Mouse (Mus musculus): ENCODE data around the gene Mark4. TPM values are rescaled to one million over a fixed set of nuclear protein-coding genes. Genes with fewer than 3 reads are reported as not detected.

The Mark4 gene
- polyA plus RNA-seq, 1 experiment from 2014 or later, result 4.4 TPM

DNA sequence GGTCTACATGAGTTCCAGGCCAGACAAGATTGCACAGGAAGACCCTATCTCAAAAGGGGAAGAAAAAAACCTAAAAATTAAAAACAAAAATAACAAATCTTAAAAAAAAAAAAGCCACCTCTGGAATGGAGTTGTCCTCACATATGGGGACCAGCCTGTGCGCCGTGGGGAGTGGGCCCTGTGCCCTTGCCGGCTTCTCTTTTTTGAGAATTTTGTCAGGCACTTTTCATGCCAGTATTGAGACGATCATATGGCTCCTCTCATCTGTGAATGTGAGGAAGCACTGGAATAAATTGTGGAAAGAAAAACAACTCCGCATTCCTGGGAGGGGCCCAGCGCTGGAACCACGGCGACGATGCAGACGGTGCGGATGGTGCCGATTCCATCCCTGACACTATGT is 9.5 kb downstream of the Mark4 start:
- Histone ChIP-seq H3K4me1 (ENCODE audit: control insufficient read depth, insufficient read depth, low read length) (no peaks in the 10 kb centered on the region), H3K4me3 (ENCODE audit: low read length) (no peak overlapping the region), H3K4me2 (ENCODE audit: low read depth, low read length) (no peak overlapping the region), H3K9ac (ENCODE audit: low read depth, low read length) (no peak overlapping the region), H3K27me3 (replicated peaks; ENCODE audit: control insufficient read depth, insufficient read depth, low read length) (no peaks in the 10 kb centered on the region), H3K27ac (ENCODE audit: low read length) (no peak overlapping the region), H3K36me3 (ENCODE audit: control insufficient read depth, insufficient read depth, low read length) (peaks cover 16% of the 10 kb centered on the region; the same call in 1 of the 2 replicates), H3K9me3 (ENCODE audit: control insufficient read depth, low read length) (no peaks in the 10 kb centered on the region)
- no peak for ATAC-seq
- 92% methylated on average over 12 of the region's 12 CpGs for WGBS

DNA sequence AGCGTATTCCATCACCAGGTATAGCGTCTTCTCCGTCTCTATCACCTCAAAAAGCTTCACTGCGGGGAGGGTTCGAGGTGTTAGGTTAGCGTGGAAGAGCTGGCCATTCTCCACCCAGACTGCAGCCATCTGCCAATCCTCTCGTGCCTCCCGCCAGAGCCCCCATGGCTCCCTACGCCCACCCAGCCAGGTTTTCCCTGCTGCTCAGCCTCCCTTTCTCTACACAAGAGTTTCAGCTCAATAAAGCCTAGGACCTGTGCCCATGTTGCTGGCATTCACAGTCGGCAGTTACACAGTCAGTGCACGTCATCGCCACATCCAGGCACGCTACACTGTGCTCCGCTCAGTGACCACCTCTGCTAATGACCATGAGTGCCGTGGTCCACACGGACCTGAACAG is 10.9 kb downstream of the Mark4 start:
- no peak overlapping the region for H3K4me2 ChIP-seq (ENCODE audit: low read depth, low read length)
- no peaks in the 10 kb centered on the region for H3K27me3 ChIP-seq (replicated peaks; ENCODE audit: control insufficient read depth, insufficient read depth, low read length)
- no peak overlapping the region for H3K9ac ChIP-seq (ENCODE audit: low read depth, low read length)
- H3K4me3 ChIP-seq (ENCODE audit: low read length), result no peak overlapping the region
- H3K36me3 ChIP-seq (ENCODE audit: control insufficient read depth, insufficient read depth, low read length), result peaks cover 19% of the 10 kb centered on the region; the same call in 1 of the 2 replicates
- no peaks in the 10 kb centered on the region for H3K9me3 ChIP-seq (ENCODE audit: control insufficient read depth, low read length)
- H3K4me1 ChIP-seq (ENCODE audit: control insufficient read depth, insufficient read depth, low read length), result no peaks in the 10 kb centered on the region
- H3K27ac ChIP-seq (ENCODE audit: low read length), result no peak overlapping the region
- 95% methylated on average over 16 of the region's 16 CpGs for WGBS
- ATAC-seq, result no peak

DNA sequence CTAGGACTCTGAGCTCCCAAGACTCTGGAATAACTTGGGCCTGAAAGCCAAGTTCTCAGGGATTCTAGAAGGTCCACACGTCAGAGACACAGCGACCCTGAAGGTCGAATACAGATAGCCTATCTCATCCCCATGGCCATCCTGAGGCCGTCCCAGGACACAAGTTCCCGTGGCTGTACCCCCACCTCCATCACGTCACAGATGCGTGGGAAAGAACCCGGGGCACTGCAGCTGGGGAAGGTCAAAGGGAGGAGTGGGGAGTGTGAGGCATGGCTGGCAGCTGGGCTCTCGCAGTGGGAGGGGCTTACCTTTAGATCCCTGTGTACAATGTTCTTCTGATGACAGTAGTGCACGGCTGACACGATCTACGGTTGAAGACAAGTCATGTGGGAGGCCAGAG is 13.8 kb downstream of the Mark4 start:
- Histone ChIP-seq H3K9ac (ENCODE audit: low read depth, low read length) (no peak overlapping the region), H3K4me3 (ENCODE audit: low read length) (no peak overlapping the region), H3K9me3 (ENCODE audit: control insufficient read depth, low read length) (no peaks in the 10 kb centered on the region), H3K36me3 (ENCODE audit: control insufficient read depth, insufficient read depth, low read length) (peaks cover 9% of the 10 kb centered on the region; the same call in 1 of the 2 replicates), H3K4me2 (ENCODE audit: low read depth, low read length) (no peak overlapping the region), H3K27me3 (replicated peaks; ENCODE audit: control insufficient read depth, insufficient read depth, low read length) (no peaks in the 10 kb centered on the region), H3K4me1 (ENCODE audit: control insufficient read depth, insufficient read depth, low read length) (no peaks in the 10 kb centered on the region), H3K27ac (ENCODE audit: low read length) (no peak overlapping the region; the same call in 1 of the 2 replicates)
- WGBS, result 82% methylated on average over 12 of the region's 12 CpGs
- ATAC-seq, result 0 out of 2 replicates have a peak, but pooled peaks have one; percentile 19

DNA sequence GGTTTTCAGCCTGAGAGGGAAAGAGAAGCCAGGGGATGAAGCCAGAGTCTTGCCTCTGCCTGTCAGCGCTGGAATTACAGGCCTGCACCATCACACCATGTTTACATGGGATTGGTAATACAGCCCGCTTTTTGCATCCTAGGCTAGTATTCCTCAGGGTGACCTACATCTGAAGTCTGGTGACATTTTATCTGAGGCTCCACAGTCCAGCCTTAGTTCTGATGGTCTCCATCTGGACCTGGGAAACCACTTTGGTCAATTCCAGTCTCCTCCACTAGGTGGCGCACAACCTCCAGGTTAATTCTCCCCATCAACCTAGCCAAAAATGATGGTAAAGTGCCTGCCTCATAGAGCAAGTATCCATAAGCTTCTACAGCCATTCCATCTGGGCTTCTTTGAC is 15.3 kb downstream of the Mark4 start:
- Histone ChIP-seq H3K27me3 (replicated peaks; ENCODE audit: control insufficient read depth, insufficient read depth, low read length) (no peaks in the 10 kb centered on the region), H3K4me3 (ENCODE audit: low read length) (no peak overlapping the region), H3K36me3 (ENCODE audit: control insufficient read depth, insufficient read depth, low read length) (peaks cover 9% of the 10 kb centered on the region; the same call in 1 of the 2 replicates), H3K9ac (ENCODE audit: low read depth, low read length) (no peak overlapping the region), H3K9me3 (ENCODE audit: control insufficient read depth, low read length) (no peaks in the 10 kb centered on the region), H3K4me2 (ENCODE audit: low read depth, low read length) (no peak overlapping the region), H3K4me1 (ENCODE audit: control insufficient read depth, insufficient read depth, low read length) (no peaks in the 10 kb centered on the region), H3K27ac (ENCODE audit: low read length) (no peak overlapping the region)
- 35% methylated on average over 3 of the region's 3 CpGs for WGBS
- ATAC-seq, result peak; percentile 37; the same call in 1 of the 2 replicates

DNA sequence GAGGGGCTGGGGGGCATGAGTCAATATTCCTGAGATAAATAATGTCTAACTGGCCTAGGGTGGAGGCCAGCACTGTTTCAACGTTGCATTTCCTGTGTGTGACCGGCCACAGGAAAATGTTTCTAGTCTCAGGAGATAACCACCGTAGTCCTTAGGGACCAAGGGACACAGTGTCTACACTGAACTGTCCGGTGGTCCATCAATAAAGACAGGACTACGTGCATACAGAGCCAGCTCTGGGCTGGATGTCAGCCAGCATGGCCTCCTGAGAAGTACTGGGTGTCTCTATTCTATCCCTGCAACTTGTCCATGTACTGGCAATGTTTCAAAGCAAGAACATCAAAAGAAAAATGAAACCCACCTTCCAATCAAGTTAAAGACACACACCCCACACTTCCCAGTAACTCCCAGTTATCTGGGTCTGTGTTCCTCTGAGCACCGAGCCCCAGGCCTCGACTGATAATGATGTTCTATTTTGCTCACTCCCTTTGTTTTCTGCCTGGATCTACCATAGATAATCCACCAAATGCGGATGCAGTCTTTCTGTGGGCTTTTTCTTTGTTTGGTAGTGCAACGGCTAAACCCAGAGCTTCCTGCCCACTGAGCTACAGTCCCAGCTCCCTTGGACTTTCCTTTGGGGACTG is 17.1 kb downstream of the Mark4 start:
- Histone ChIP-seq H3K9ac (ENCODE audit: low read depth, low read length) (no peak overlapping the region), H3K4me2 (ENCODE audit: low read depth, low read length) (no peak overlapping the region), H3K36me3 (ENCODE audit: control insufficient read depth, insufficient read depth, low read length) (peaks cover 17% of the 10 kb centered on the region), H3K9me3 (ENCODE audit: control insufficient read depth, low read length) (no peaks in the 10 kb centered on the region), H3K27ac (ENCODE audit: low read length) (no peak overlapping the region), H3K4me1 (ENCODE audit: control insufficient read depth, insufficient read depth, low read length) (no peaks in the 10 kb centered on the region), H3K4me3 (ENCODE audit: low read length) (no peak overlapping the region), H3K27me3 (replicated peaks; ENCODE audit: control insufficient read depth, insufficient read depth, low read length) (no peaks in the 10 kb centered on the region)
- WGBS, result 81% methylated on average over 9 of the region's 9 CpGs
- no peak for ATAC-seq

DNA sequence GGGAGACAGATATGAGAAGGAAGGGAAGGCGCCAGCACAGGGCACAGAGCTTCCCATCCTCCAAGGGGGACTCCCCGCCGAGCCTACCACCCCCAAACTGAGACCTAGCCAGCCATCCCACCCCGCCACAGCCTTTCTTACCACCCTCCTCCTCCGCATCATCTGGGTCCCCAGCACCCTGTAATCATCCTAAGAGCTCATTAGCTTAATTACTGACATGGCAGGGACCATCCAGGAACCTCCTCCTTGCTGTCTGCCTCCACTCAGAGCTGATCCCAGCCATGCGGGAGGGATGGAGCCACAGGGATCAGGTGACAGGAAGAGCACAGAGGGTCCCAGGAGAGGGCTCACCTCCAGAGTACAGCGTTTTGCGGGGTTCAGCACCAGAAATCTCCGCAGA is 21.6 kb downstream of the Mark4 start:
- Histone ChIP-seq H3K4me3 (ENCODE audit: low read length) (no peak overlapping the region), H3K36me3 (ENCODE audit: control insufficient read depth, insufficient read depth, low read length) (peaks cover 29% of the 10 kb centered on the region)
- 82% methylated on average over 9 of the region's 9 CpGs for WGBS

DNA sequence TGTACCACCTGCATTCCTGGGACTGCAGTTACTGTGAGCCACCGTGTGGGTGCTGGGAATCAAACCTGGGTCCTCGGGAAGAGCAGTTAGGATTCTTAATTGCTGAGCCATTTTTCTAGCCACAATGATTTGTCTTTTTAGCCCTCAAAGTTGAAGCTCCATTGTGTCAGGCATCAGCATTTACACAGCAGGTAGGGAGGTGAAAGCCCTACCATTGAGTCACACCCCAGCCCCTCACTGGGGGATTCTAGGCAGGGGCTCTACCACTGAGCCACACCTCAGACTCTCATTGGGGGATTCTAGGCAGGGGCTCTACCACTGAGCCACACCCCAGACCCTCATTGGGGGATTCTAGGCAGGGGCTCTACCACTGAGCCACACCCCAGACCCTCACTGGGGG is 22.3 kb downstream of the Mark4 start:
- no peak for ATAC-seq
- WGBS, result 98% methylated on average over 2 of the region's 2 CpGs
- peaks cover 36% of the 10 kb centered on the region for H3K36me3 ChIP-seq (ENCODE audit: control insufficient read depth, insufficient read depth, low read length)

More for the DNA sequence above, 21.6 kb downstream of the Mark4 start:
- H3K9ac ChIP-seq (ENCODE audit: low read depth, low read length), result no peak overlapping the region
- no peak for ATAC-seq
- no peaks in the 10 kb centered on the region for H3K9me3 ChIP-seq (ENCODE audit: control insufficient read depth, low read length)
- H3K27ac ChIP-seq (ENCODE audit: low read length), result no peak overlapping the region
- H3K4me2 ChIP-seq (ENCODE audit: low read depth, low read length), result no peak overlapping the region
- H3K27me3 ChIP-seq (replicated peaks; ENCODE audit: control insufficient read depth, insufficient read depth, low read length), result no peaks in the 10 kb centered on the region
- H3K4me1 ChIP-seq (ENCODE audit: control insufficient read depth, insufficient read depth, low read length), result no peaks in the 10 kb centered on the region

DNA sequence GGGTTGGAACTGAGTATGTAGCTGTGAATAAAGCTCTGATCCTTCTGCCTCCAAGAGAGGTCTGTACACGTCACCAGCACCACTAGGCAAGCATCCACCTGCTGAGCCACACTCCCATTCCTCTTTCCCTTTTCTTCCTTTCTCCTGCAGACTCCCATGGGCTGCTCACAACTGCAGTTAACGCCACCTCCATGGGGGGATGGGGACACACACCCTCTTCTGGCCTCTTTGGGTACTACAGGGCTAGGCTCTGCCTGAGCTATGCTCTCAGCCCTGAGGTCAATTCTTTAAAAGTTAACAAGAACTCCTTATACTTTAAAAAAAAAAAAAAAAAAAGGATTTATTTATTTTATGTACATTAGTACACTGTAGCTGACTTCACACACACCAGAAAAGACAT is 26.1 kb downstream of the Mark4 start:
- WGBS, result 92% methylated on average over 2 of the region's 2 CpGs
- H3K4me1 ChIP-seq (ENCODE audit: control insufficient read depth, insufficient read depth, low read length), result no peaks in the 10 kb centered on the region

More for the DNA sequence above, 22.3 kb downstream of the Mark4 start:
- Histone ChIP-seq H3K27ac (ENCODE audit: low read length) (no peak overlapping the region), H3K9me3 (ENCODE audit: control insufficient read depth, low read length) (no peaks in the 10 kb centered on the region), H3K4me3 (ENCODE audit: low read length) (no peak overlapping the region), H3K4me1 (ENCODE audit: control insufficient read depth, insufficient read depth, low read length) (no peaks in the 10 kb centered on the region), H3K9ac (ENCODE audit: low read depth, low read length) (no peak overlapping the region), H3K27me3 (replicated peaks; ENCODE audit: control insufficient read depth, insufficient read depth, low read length) (no peaks in the 10 kb centered on the region), H3K4me2 (ENCODE audit: low read depth, low read length) (no peak overlapping the region)

DNA sequence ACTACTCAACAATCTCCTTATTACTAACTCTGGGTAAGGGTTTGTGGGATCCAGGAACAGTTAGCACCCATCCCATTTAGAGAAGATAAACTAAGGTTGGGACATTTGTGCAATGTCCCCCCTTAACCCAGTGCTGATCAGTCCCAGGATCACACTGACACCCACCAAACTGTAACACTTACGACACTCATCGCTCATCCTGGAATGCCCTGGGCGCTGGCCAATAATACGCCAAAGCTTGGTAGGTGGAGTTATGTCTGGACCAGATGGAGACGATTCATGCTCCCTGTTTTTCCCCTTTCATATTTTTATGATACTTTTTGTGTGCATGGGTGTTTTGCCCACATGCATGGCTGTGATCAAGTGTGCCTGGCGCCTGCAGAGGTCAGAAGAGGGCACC is 28.2 kb downstream of the Mark4 start:
- H3K4me3 ChIP-seq (ENCODE audit: low read length), result no peak overlapping the region
- H3K36me3 ChIP-seq (ENCODE audit: control insufficient read depth, insufficient read depth, low read length), result peaks cover 37% of the 10 kb centered on the region
- H3K27ac ChIP-seq (ENCODE audit: low read length), result no peak overlapping the region
- H3K27me3 ChIP-seq (replicated peaks; ENCODE audit: control insufficient read depth, insufficient read depth, low read length), result no peaks in the 10 kb centered on the region
- ATAC-seq, result no peak
- H3K9me3 ChIP-seq (ENCODE audit: control insufficient read depth, low read length), result no peaks in the 10 kb centered on the region
- 86% methylated on average over 6 of the region's 6 CpGs for WGBS
- no peak overlapping the region for H3K9ac ChIP-seq (ENCODE audit: low read depth, low read length)
- H3K4me1 ChIP-seq (ENCODE audit: control insufficient read depth, insufficient read depth, low read length), result no peaks in the 10 kb centered on the region
- no peak overlapping the region for H3K4me2 ChIP-seq (ENCODE audit: low read depth, low read length)

More for the DNA sequence above, 26.1 kb downstream of the Mark4 start:
- Histone ChIP-seq H3K9me3 (ENCODE audit: control insufficient read depth, low read length) (no peaks in the 10 kb centered on the region), H3K27ac (ENCODE audit: low read length) (no peak overlapping the region), H3K4me3 (ENCODE audit: low read length) (no peak overlapping the region), H3K36me3 (ENCODE audit: control insufficient read depth, insufficient read depth, low read length) (peaks cover 37% of the 10 kb centered on the region), H3K4me2 (ENCODE audit: low read depth, low read length) (no peak overlapping the region), H3K27me3 (replicated peaks; ENCODE audit: control insufficient read depth, insufficient read depth, low read length) (no peaks in the 10 kb centered on the region), H3K9ac (ENCODE audit: low read depth, low read length) (no peak overlapping the region)
- no peak for ATAC-seq

DNA sequence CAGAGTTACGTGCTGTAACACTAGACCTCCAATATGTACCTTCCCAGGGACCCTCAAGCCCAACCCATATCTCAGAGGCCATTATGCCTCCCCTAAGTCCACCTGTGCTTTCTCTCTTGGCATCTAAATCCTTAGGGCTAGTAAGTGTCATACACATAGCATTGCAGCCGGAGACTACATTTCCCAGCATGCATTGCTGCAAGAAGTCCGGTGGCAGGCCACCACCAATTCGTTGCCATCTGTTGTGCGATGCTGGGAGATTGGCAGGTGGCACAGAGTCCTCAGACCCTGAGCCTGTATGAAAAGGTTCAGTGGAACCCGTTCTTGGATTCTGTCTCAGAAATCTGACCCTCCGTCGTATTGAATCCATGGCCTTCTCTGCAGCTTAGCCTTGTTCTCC is 28.9 kb downstream of the Mark4 start:
- no peak overlapping the region for H3K9ac ChIP-seq (ENCODE audit: low read depth, low read length)
- no peaks in the 10 kb centered on the region for H3K4me1 ChIP-seq (ENCODE audit: control insufficient read depth, insufficient read depth, low read length)
- no peak overlapping the region for H3K4me2 ChIP-seq (ENCODE audit: low read depth, low read length)
- 74% methylated on average over 8 of the region's 8 CpGs for WGBS
- no peak for ATAC-seq
- no peak overlapping the region for H3K27ac ChIP-seq (ENCODE audit: low read length)
- H3K4me3 ChIP-seq (ENCODE audit: low read length), result no peak overlapping the region
- no peaks in the 10 kb centered on the region for H3K9me3 ChIP-seq (ENCODE audit: control insufficient read depth, low read length)
- peaks cover 40% of the 10 kb centered on the region for H3K36me3 ChIP-seq (ENCODE audit: control insufficient read depth, insufficient read depth, low read length)
- no peaks in the 10 kb centered on the region for H3K27me3 ChIP-seq (replicated peaks; ENCODE audit: control insufficient read depth, insufficient read depth, low read length)
